Mouse (Mus musculus) kidney, adult 18-20 months (tissue): ENCODE measurements at regions not wholly inside any gene's neighbourhood (a gene's known extent, or its start where the extent isn't known, plus 50 kb on each side); places are given as distances from the start of the nearest gene placed in this dataset.

Experiments
- DNase-seq: peaks from one replicate; pipeline ENCODE4 v3.0.0; 2021

- DNase-seq, result no peak
Observed at GRCm38 (mm10) chr9:13987486-13987885, 160.0 kb downstream of the Fam76b start.

GRCm38 (mm10) chr9:13988901-13989300 is 161.4 kb downstream of the Fam76b start:
- DNase-seq, result no peak

- no peak for DNase-seq
Observed at GRCm38 (mm10) chr9:13990960-13991359, 163.4 kb downstream of the Fam76b start.

GRCm38 (mm10) chr9:13992728-13993127 is 165.2 kb downstream of the Fam76b start:
- no peak for DNase-seq

- no peak for DNase-seq
Observed at GRCm38 (mm10) chr9:13999358-13999757, 171.8 kb downstream of the Fam76b start.

GRCm38 (mm10) chr9:14001517-14001916 is 174.0 kb downstream of the Fam76b start:
- DNase-seq, result peak; percentile 16

GRCm38 (mm10) chr9:14002236-14002635 is 174.7 kb downstream of the Fam76b start:
- DNase-seq, result no peak

- no peak for DNase-seq
Observed at GRCm38 (mm10) chr9:14003163-14003562, 175.6 kb downstream of the Fam76b start.

- no peak for DNase-seq
Observed at GRCm38 (mm10) chr9:14006233-14006984, 178.9 kb downstream of the Fam76b start.

- no peak for DNase-seq
Observed at GRCm38 (mm10) chr9:14009451-14009850, 181.9 kb downstream of the Fam76b start.

- DNase-seq, result no peak
Observed at GRCm38 (mm10) chr9:14010261-14010949, 182.9 kb downstream of the Fam76b start.

- DNase-seq, result no peak
Observed at GRCm38 (mm10) chr9:14024216-14024615, 196.7 kb downstream of the Fam76b start.

GRCm38 (mm10) chr9:14024701-14025100 is 197.2 kb downstream of the Fam76b start:
- no peak for DNase-seq

GRCm38 (mm10) chr9:14028056-14028455 is 200.5 kb downstream of the Fam76b start:
- DNase-seq, result no peak

GRCm38 (mm10) chr9:14031358-14032047 is 204.0 kb downstream of the Fam76b start:
- no peak for DNase-seq

GRCm38 (mm10) chr9:14032048-14032362 is 204.5 kb downstream of the Fam76b start:
- no peak for DNase-seq

- DNase-seq, result no peak
Observed at GRCm38 (mm10) chr9:14035526-14035925, 208.0 kb downstream of the Fam76b start.

- no peak for DNase-seq
Observed at GRCm38 (mm10) chr9:14041900-14042435, 214.5 kb downstream of the Fam76b start.

GRCm38 (mm10) chr9:14048224-14048623 is 220.7 kb downstream of the Fam76b start:
- no peak for DNase-seq

GRCm38 (mm10) chr9:14053704-14054103 is 221.2 kb upstream of the Sesn3 start:
- DNase-seq, result peak; percentile 55

- no peak for DNase-seq
Observed at GRCm38 (mm10) chr9:14056410-14057172, 218.3 kb upstream of the Sesn3 start.

- no peak for DNase-seq
Observed at GRCm38 (mm10) chr9:14058592-14059227, 216.2 kb upstream of the Sesn3 start.
